In the genomic region with DNA sequence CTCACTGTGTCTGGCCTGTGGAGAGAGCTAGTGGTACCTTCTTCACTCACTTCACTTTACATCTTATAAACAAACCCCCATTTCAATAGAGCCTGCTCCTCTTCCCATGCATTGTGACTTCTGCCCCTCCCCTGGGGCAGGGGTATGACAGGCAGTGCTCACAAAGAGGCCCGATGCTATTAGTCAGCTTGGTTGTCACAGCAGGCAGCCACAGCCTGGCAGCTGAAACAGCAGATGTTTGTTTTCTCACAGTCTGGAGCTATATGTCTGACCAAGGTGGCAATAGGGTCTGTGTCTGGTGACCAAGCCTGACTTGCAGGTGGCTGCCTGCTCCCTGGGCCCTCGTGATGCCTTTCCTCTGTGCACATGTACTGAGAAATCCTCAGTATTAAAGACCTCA, we compare ENCODE assay signal across 13 mouse cellular contexts.
A peak's percentile ranks its signal among the peaks of the same experiment; 100 is the strongest.
DNase-seq lines count a peak whose midpoint lies in the region; ATAC-seq and TF ChIP-seq lines count a peak whose summit lies in the region.
"Had no signal": no experiment of that assay in that cellular context is flagged by ENCODE, and none has a peak within 500 bp of the region (broad histone marks: within the 10 kb centered on the region; RNA-seq: fewer than 3 reads in every experiment).

No protein-coding gene starts in this region.

- H3K27me3 ChIP-seq in stomach, embryonic 14.5 days (ENCODE audit: control insufficient read depth, insufficient read depth, low read length): no peaks in the 10 kb centered on the region
- no peaks in the 10 kb centered on the region for H3K27me3 ChIP-seq in stomach, postnatal 0 days (ENCODE audit: control insufficient read depth, insufficient read depth, low read length)
- no peaks in the 10 kb centered on the region for H3K27me3 ChIP-seq in forebrain, embryonic 13.5 days
- H3K27me3 ChIP-seq in kidney, adult 2 months (replicated peaks; ENCODE audit: control insufficient read depth, insufficient read depth, low read length): no peaks in the 10 kb centered on the region
- H3K27me3 ChIP-seq: liver, embryonic 13.5 days had no signal

- no peak overlapping the region for H3K27ac ChIP-seq in stomach, embryonic 14.5 days (ENCODE audit: low read length)
- H3K27ac ChIP-seq in stomach, postnatal 0 days (replicated peaks): no peak overlapping the region
- H3K27ac ChIP-seq in forebrain, embryonic 13.5 days: no peak overlapping the region
- H3K27ac ChIP-seq in kidney, adult 2 months (ENCODE audit: insufficient read depth, low read depth, low read length): no peak overlapping the region
- H3K27ac ChIP-seq: liver, embryonic 13.5 days had no signal

- no peak for TF ChIP-seq POLR2A in kidney, adult 2 months (IDR thresholded peaks at IDR 0.05; ENCODE audit: low read depth, low read length)

- peaks cover 7% of the 10 kb centered on the region; the same call in 1 of the 2 replicates for H3K4me1 ChIP-seq in stomach, embryonic 14.5 days (ENCODE audit: control insufficient read depth, insufficient read depth, low read length)
- H3K4me1 ChIP-seq in stomach, postnatal 0 days (replicated peaks; ENCODE audit: control insufficient read depth, insufficient read depth): no peaks in the 10 kb centered on the region
- H3K4me1 ChIP-seq in forebrain, embryonic 13.5 days: peaks cover 7% of the 10 kb centered on the region
- H3K4me1 ChIP-seq in kidney, adult 2 months (ENCODE audit: control insufficient read depth, insufficient read depth, low read length): no peaks in the 10 kb centered on the region; the same call in 1 of the 2 replicates
- H3K4me1 ChIP-seq: liver, embryonic 13.5 days had no signal

- no peak for TF ChIP-seq CTCF in stomach, postnatal 0 days (IDR thresholded peaks at IDR 0.05; ENCODE audit: low read depth)
- TF ChIP-seq CTCF in kidney, adult 2 months (conservative IDR thresholded peaks at IDR 0.05; ENCODE audit: insufficient read depth, insufficient read length, low read depth, low read length): no peak

- H3K9me3 ChIP-seq in stomach, embryonic 14.5 days (ENCODE audit: control insufficient read depth, low read depth, low read length): no peaks in the 10 kb centered on the region
- H3K9me3 ChIP-seq in stomach, postnatal 0 days (ENCODE audit: control insufficient read depth, low read length): no peaks in the 10 kb centered on the region
- H3K9me3 ChIP-seq in forebrain, embryonic 13.5 days (replicated peaks): no peaks in the 10 kb centered on the region
- H3K9me3 ChIP-seq: liver, embryonic 13.5 days had no signal

- no peak for DNase-seq in stomach, postnatal 0 days (ENCODE audit: low spot score)
- DNase-seq in mesoderm, embryonic 11.5 days (ENCODE audit: low read depth, low spot score): peak; percentile 80
- no peak for DNase-seq in kidney, adult 2 months
- DNase-seq in lung, postnatal 10 days: no peak
- DNase-seq in urinary bladder, adult 2 months (ENCODE audit: low spot score): no peak
- no peak for DNase-seq in cerebellum, adult 11-12 months
- DNase-seq: adrenal gland, postnatal 25 days; cerebellum, postnatal 36 days; liver, embryonic 13.5 days; right cerebral cortex, postnatal 4 days; thymus, postnatal 25 days had no signal

- no peak overlapping the region for H3K9ac ChIP-seq in stomach, embryonic 14.5 days (replicated peaks; ENCODE audit: low read depth, low read length)
- H3K9ac ChIP-seq in stomach, postnatal 0 days (ENCODE audit: low read length): no peak overlapping the region
- no peak overlapping the region for H3K9ac ChIP-seq in forebrain, embryonic 13.5 days
- H3K9ac ChIP-seq: liver, embryonic 13.5 days had no signal

- H3K36me3 ChIP-seq in stomach, embryonic 14.5 days (ENCODE audit: control insufficient read depth, insufficient read depth, low read length): no peaks in the 10 kb centered on the region
- H3K36me3 ChIP-seq in stomach, postnatal 0 days (ENCODE audit: control insufficient read depth, insufficient read depth, low read length): no peaks in the 10 kb centered on the region
- H3K36me3 ChIP-seq in forebrain, embryonic 13.5 days (ENCODE audit: poor library complexity, severe bottlenecking): no peaks in the 10 kb centered on the region
- no peaks in the 10 kb centered on the region for H3K36me3 ChIP-seq in kidney, adult 2 months (ENCODE audit: control insufficient read depth, insufficient read depth, low read length)
- H3K36me3 ChIP-seq: liver, embryonic 13.5 days had no signal

- 0 out of 2 replicates have a peak, but pooled peaks have one; percentile 30 for ATAC-seq in stomach, embryonic 14.5 days (ENCODE audit: insufficient number of reproducible peaks, insufficient read depth, low FRiP score, low read depth)
- ATAC-seq in stomach, postnatal 0 days (ENCODE audit: low FRiP score, low TSS enrichment): no peak
- peak; percentile 42 for ATAC-seq in forebrain, embryonic 13.5 days

- no peak overlapping the region for H3K4me3 ChIP-seq in stomach, embryonic 14.5 days (ENCODE audit: low read depth, low read length)
- H3K4me3 ChIP-seq in stomach, postnatal 0 days (ENCODE audit: low read depth, low read length): no peak overlapping the region
- no peak overlapping the region for H3K4me3 ChIP-seq in forebrain, embryonic 13.5 days
- H3K4me3 ChIP-seq in kidney, adult 2 months (ENCODE audit: insufficient read depth, low read depth, low read length): no peak overlapping the region
- H3K4me3 ChIP-seq: liver, embryonic 13.5 days had no signal

- no peak overlapping the region for H3K4me2 ChIP-seq in stomach, embryonic 14.5 days (replicated peaks; ENCODE audit: low read depth, low read length)
- no peak overlapping the region for H3K4me2 ChIP-seq in stomach, postnatal 0 days (replicated peaks; ENCODE audit: low read depth)
- no peak overlapping the region for H3K4me2 ChIP-seq in forebrain, embryonic 13.5 days
- H3K4me2 ChIP-seq: liver, embryonic 13.5 days had no signal

- no peak for TF ChIP-seq EP300 in stomach, postnatal 0 days (optimal IDR thresholded peaks at IDR 0.05)

- 20% methylated on average over 2 of the region's 2 CpGs for WGBS in stomach, embryonic 14.5 days
- WGBS in stomach, postnatal 0 days: 34% methylated on average over 2 of the region's 2 CpGs
- WGBS in forebrain, embryonic 13.5 days: 22% methylated on average over 2 of the region's 2 CpGs
- 58% methylated on average over 2 of the region's 2 CpGs for WGBS in kidney, adult 2 months
